Mouse (Mus musculus) heart, postnatal 0 days (tissue): Measurements from ENCODE around the gene Slc25a18.

Experiments used
- CTCF ChIP-seq: IDR thresholded peaks from 2 replicates; pipeline ENCODE4 v1.5.1; 2016; ENCODE audit warnings: antibody characterized with exemption, control low read depth, low read depth
- EP300 ChIP-seq: IDR thresholded peaks from 2 replicates; pipeline ENCODE4 v1.6.1; 2016; ENCODE audit warnings: antibody characterized with exemption, low read depth

- TF ChIP-seq CTCF (no peak), EP300 (no peak)
Observed at GRCm38 (mm10) chr6:120790717-120791116, 17.3 kb downstream of the Slc25a18 start.
